Mouse (Mus musculus) kidney, postnatal 0 days (tissue): ENCODE data around the gene Ssh2. TPM values are rescaled to one million over a fixed set of nuclear protein-coding genes. Genes with fewer than 3 reads are reported as not detected.
A peak's percentile ranks its signal among the peaks of the same experiment; 100 is the strongest.

ENCODE experiments used
- ATAC-seq: fragments of 200-750 bp; cut with Nextera tagmentation; replicated peaks from 2 replicates; pipeline ENCODE4 v1.8.0; 2017; ENCODE audit warnings: low read depth, moderate number of reproducible peaks, moderate TSS enrichment, moderate library complexity; ENCODE audit not compliant: low FRiP score
- DNase-seq: peaks from one replicate; pipeline ENCODE4 v3.0.0-alpha.2; 2016; ENCODE audit warnings: low spot score
- H3K27ac ChIP-seq: fragments of 300-500 bp; sonication (generic); 2 replicates; pipeline ENCODE4 v1.5.1; 2014; ENCODE audit warnings: mild to moderate bottlenecking
- H3K27me3 ChIP-seq: fragments of 300-500 bp; sonication (generic); 2 replicates; pipeline ENCODE4 v1.6.1; 2014; ENCODE audit warnings: low read length, mixed read lengths; ENCODE audit not compliant: insufficient read depth
- H3K36me3 ChIP-seq: fragments of 300-500 bp; sonication (generic); 2 replicates; pipeline ENCODE4 v1.6.1; 2014; ENCODE audit warnings: low read length, mixed read lengths; ENCODE audit not compliant: insufficient read depth
- H3K4me1 ChIP-seq: fragments of 300-500 bp; sonication (generic); replicated peaks from 2 replicates; pipeline ENCODE4 v1.6.1; 2014; ENCODE audit warnings: antibody characterized with exemption, low read length, mixed read lengths; ENCODE audit not compliant: insufficient read depth
- H3K4me2 ChIP-seq: fragments of 300-500 bp; sonication (generic); 2 replicates; pipeline ENCODE4 v1.6.1; 2014; ENCODE audit warnings: mild to moderate bottlenecking, low read length, moderate library complexity, mixed read lengths
- H3K4me3 ChIP-seq: fragments of 300-500 bp; sonication (generic); replicated peaks from 2 replicates; pipeline ENCODE4 v1.5.1; 2014; ENCODE audit warnings: low read depth, low read length
- H3K9ac ChIP-seq: fragments of 300-500 bp; sonication (generic); 2 replicates; pipeline ENCODE4 v1.6.1; 2014; ENCODE audit warnings: low read depth, low read length
- H3K9me3 ChIP-seq: fragments of 300-500 bp; sonication (generic); replicated peaks from 2 replicates; pipeline ENCODE4 v1.6.1; 2016; ENCODE audit warnings: low read length, inconsistent platforms, mixed read lengths
- CTCF ChIP-seq: IDR thresholded peaks from 2 replicates; pipeline ENCODE4 v1.5.1; 2016; ENCODE audit warnings: antibody characterized with exemption, low read depth, mild to moderate bottlenecking, moderate library complexity
- WGBS: fragments of 180-500 bp; shearing (Covaris S2); extraction: QIAGEN DNeasy Blood & Tissue Kit; methylation state at CpG from one replicate; pipeline ENCODE4 v1.1.7; 2014; 5-methylcytosine and 5-hydroxymethylcytosine counted together
- polyA plus RNA-seq: library from polyadenylated mRNA; unstranded; fragments of >200 nt; fragmentation: Nextera tagmentation; extraction: Ambion mirVana; gene quantifications from 2 replicates; pipeline ENCODE4 v1.2.1, GENCODE M21; 2015

The Ssh2 gene
- polyA plus RNA-seq, 1 experiment from 2014 or later: 3.9 TPM

- ATAC-seq: no peak
- Histone ChIP-seq H3K4me1 (no peaks in the 10 kb centered on the region), H3K4me2 (no peak overlapping the region; the same call in 1 of the 2 replicates), H3K36me3 (no peaks in the 10 kb centered on the region), H3K27ac (peak overlapping the region; percentile 63), H3K9ac (no peak overlapping the region), H3K4me3 (no peak overlapping the region), H3K27me3 (no peaks in the 10 kb centered on the region), H3K9me3 (no peaks in the 10 kb centered on the region)
- peak; percentile 68 for DNase-seq
- WGBS: 50% methylated on average over 7 of the region's 7 CpGs
- TF ChIP-seq CTCF: no peak
Observed at GRCm38 (mm10) chr11:77442186-77443170, 226.4 kb downstream of the Ssh2 start.

- peak; percentile 30 for DNase-seq
- no peak overlapping the region for H3K4me2 ChIP-seq
- H3K27ac ChIP-seq: no peak overlapping the region
- no peak overlapping the region for H3K9ac ChIP-seq
- H3K36me3 ChIP-seq: peaks cover 6% of the 10 kb centered on the region; the same call in 1 of the 2 replicates
- no peaks in the 10 kb centered on the region for H3K27me3 ChIP-seq
- no peak for TF ChIP-seq CTCF
- H3K9me3 ChIP-seq: no peaks in the 10 kb centered on the region
- H3K4me1 ChIP-seq: no peaks in the 10 kb centered on the region
- 44% methylated on average over 2 of the region's 2 CpGs for WGBS
- ATAC-seq: no peak
- no peak overlapping the region for H3K4me3 ChIP-seq
Observed at GRCm38 (mm10) chr11:77444939-77445338, 228.9 kb downstream of the Ssh2 start.

- ATAC-seq: peak; percentile 52; the same call in 1 of the 2 replicates
- no peak overlapping the region for H3K9ac ChIP-seq
- H3K4me2 ChIP-seq: no peak overlapping the region
- H3K9me3 ChIP-seq: no peaks in the 10 kb centered on the region
- no peak overlapping the region for H3K4me3 ChIP-seq
- TF ChIP-seq CTCF: peak; percentile 91
- H3K4me1 ChIP-seq: no peaks in the 10 kb centered on the region
- no peaks in the 10 kb centered on the region for H3K27me3 ChIP-seq
- 51% methylated on average over 6 of the region's 6 CpGs for WGBS
- H3K27ac ChIP-seq: no peak overlapping the region
- peak; percentile 88 for DNase-seq
- H3K36me3 ChIP-seq: peaks cover 7% of the 10 kb centered on the region; the same call in 1 of the 2 replicates
Observed at GRCm38 (mm10) chr11:77446628-77447041, 230.5 kb downstream of the Ssh2 start.

GRCm38 (mm10) chr11:77449224-77449623 lies 233.1 kb downstream of the Ssh2 start:
- 86% methylated on average over 7 of the region's 7 CpGs for WGBS
- H3K36me3 ChIP-seq: peaks cover 9% of the 10 kb centered on the region
- DNase-seq: no peak
- H3K4me2 ChIP-seq: no peak overlapping the region
- H3K9ac ChIP-seq: no peak overlapping the region
- no peak overlapping the region for H3K27ac ChIP-seq
- no peaks in the 10 kb centered on the region for H3K9me3 ChIP-seq
- no peak overlapping the region for H3K4me3 ChIP-seq
- H3K4me1 ChIP-seq: no peaks in the 10 kb centered on the region
- ATAC-seq: no peak
- TF ChIP-seq CTCF: no peak
- H3K27me3 ChIP-seq: no peaks in the 10 kb centered on the region

- H3K27me3 ChIP-seq: no peaks in the 10 kb centered on the region
- no peak overlapping the region for H3K27ac ChIP-seq
- peaks cover 19% of the 10 kb centered on the region for H3K36me3 ChIP-seq
- ATAC-seq (no peak), DNase-seq (no peak)
- no peak for TF ChIP-seq CTCF
- H3K4me1 ChIP-seq: no peaks in the 10 kb centered on the region
- H3K4me3 ChIP-seq: no peak overlapping the region
- 96% methylated on average over 2 of the region's 2 CpGs for WGBS
- H3K9ac ChIP-seq: no peak overlapping the region
- H3K4me2 ChIP-seq: no peak overlapping the region
- no peaks in the 10 kb centered on the region for H3K9me3 ChIP-seq
Observed at GRCm38 (mm10) chr11:77451670-77452069, 235.6 kb downstream of the Ssh2 start.

- H3K4me2 ChIP-seq: no peak overlapping the region
- 92% methylated on average over 2 of the region's 2 CpGs for WGBS
- ATAC-seq: no peak
Observed at GRCm38 (mm10) chr11:77453388-77453787, 237.3 kb downstream of the Ssh2 start.

More at GRCm38 (mm10) chr11:77453388-77453787, 237.3 kb downstream of the Ssh2 start:
- H3K9ac ChIP-seq: no peak overlapping the region
- H3K36me3 ChIP-seq: peaks cover 19% of the 10 kb centered on the region
- no peak for DNase-seq
- no peaks in the 10 kb centered on the region for H3K9me3 ChIP-seq
- no peak overlapping the region for H3K27ac ChIP-seq
- no peak for TF ChIP-seq CTCF
- no peaks in the 10 kb centered on the region for H3K4me1 ChIP-seq
- H3K4me3 ChIP-seq: no peak overlapping the region
- H3K27me3 ChIP-seq: no peaks in the 10 kb centered on the region
